Mouse (Mus musculus) heart, adult 2 months (tissue): ENCODE results near the gene Igfbp5.

ENCODE experiments used
- EP300 ChIP-seq: fragments of 200-500 bp; IDR thresholded peaks from 2 replicates; pipeline ENCODE4 v1.6.1; 2011; ENCODE audit warnings: low read depth, low read length, control low read depth; ENCODE audit not compliant: insufficient read depth
- POLR2A ChIP-seq: fragments of 200-500 bp; IDR thresholded peaks from 2 replicates; pipeline ENCODE4 v1.6.1; 2011; ENCODE audit warnings: mild to moderate bottlenecking, low read depth, low read length, control low read depth; ENCODE audit not compliant: insufficient read depth

GRCm38 (mm10) chr1:72815184-72815583 lies 59.5 kb downstream of the Igfbp5 start:
- TF ChIP-seq POLR2A (no peak), EP300 (no peak)
